Mouse (Mus musculus): ENCODE data around the gene Fxyd6. TPM values are rescaled to one million over a fixed set of nuclear protein-coding genes. Genes with fewer than 3 reads are reported as not detected.
A peak's percentile ranks its signal among the peaks of the same experiment; 100 is the strongest.

Fxyd6 gene
- polyA plus RNA-seq, 1 experiment, result 137 TPM

DNA sequence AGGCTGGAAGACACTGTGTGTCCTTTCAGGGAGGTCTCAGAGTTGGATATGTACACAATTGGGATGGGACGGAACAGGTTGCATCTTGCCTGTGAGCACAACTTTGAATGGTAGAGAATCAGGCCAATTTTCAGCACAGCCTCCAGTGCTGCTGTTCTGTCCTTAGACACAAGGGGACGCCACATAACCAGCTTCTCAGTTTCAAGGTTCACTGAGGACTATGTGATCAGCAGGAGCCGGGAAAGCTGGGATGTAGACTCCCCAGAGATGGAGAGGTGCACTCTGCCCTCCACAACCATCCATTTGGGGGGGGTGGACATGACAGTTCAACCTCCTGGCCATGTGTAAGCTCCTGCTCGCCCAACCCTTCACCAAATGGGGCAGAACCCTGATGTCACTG is 45.9 kb downstream of the Fxyd6 start:
- no peaks in the 10 kb centered on the region for H3K4me1 ChIP-seq (ENCODE audit: control insufficient read depth, insufficient read depth, low read length)
- TF ChIP-seq CTCF (IDR thresholded peaks at IDR 0.05; ENCODE audit: extremely low read depth, insufficient read depth, low read length) (peak; percentile 99), POLR2A (IDR thresholded peaks at IDR 0.05; ENCODE audit: extremely low read depth, insufficient read depth, low read length) (no peak)
- H3K4me3 ChIP-seq (ENCODE audit: insufficient read depth, low read length), result no peak overlapping the region
- no peak overlapping the region for H3K27ac ChIP-seq (ENCODE audit: insufficient read depth, low read length)

GRCm38 (mm10) chr9:45417245-45417644 is 47.3 kb downstream of the Fxyd6 start:
- H3K4me3 ChIP-seq (ENCODE audit: insufficient read depth, low read length), result no peak overlapping the region
- no peak overlapping the region for H3K27ac ChIP-seq (ENCODE audit: insufficient read depth, low read length)
- TF ChIP-seq CTCF (IDR thresholded peaks at IDR 0.05; ENCODE audit: extremely low read depth, insufficient read depth, low read length) (peak; percentile 69), POLR2A (IDR thresholded peaks at IDR 0.05; ENCODE audit: extremely low read depth, insufficient read depth, low read length) (no peak)
- no peaks in the 10 kb centered on the region for H3K4me1 ChIP-seq (ENCODE audit: control insufficient read depth, insufficient read depth, low read length)

- Histone ChIP-seq H3K4me1 (ENCODE audit: control insufficient read depth, insufficient read depth, low read length) (no peaks in the 10 kb centered on the region), H3K4me3 (ENCODE audit: insufficient read depth, low read length) (no peak overlapping the region), H3K27ac (ENCODE audit: insufficient read depth, low read length) (peak overlapping the region; percentile 25; the same call in 1 of the 2 replicates)
- TF ChIP-seq POLR2A (IDR thresholded peaks at IDR 0.05; ENCODE audit: extremely low read depth, insufficient read depth, low read length) (no peak), CTCF (IDR thresholded peaks at IDR 0.05; ENCODE audit: extremely low read depth, insufficient read depth, low read length) (no peak)
Measured at GRCm38 (mm10) chr9:45418252-45418651, 48.3 kb downstream of the Fxyd6 start.

GRCm38 (mm10) chr9:45421209-45421608 is 51.2 kb downstream of the Fxyd6 start:
- Histone ChIP-seq H3K27ac (ENCODE audit: insufficient read depth, low read length) (no peak overlapping the region), H3K4me1 (ENCODE audit: control insufficient read depth, insufficient read depth, low read length) (no peaks in the 10 kb centered on the region), H3K4me3 (ENCODE audit: insufficient read depth, low read length) (no peak overlapping the region)
- TF ChIP-seq POLR2A (IDR thresholded peaks at IDR 0.05; ENCODE audit: extremely low read depth, insufficient read depth, low read length) (no peak), CTCF (IDR thresholded peaks at IDR 0.05; ENCODE audit: extremely low read depth, insufficient read depth, low read length) (peak; percentile 24; the same call in 1 of the 2 replicates)

DNA sequence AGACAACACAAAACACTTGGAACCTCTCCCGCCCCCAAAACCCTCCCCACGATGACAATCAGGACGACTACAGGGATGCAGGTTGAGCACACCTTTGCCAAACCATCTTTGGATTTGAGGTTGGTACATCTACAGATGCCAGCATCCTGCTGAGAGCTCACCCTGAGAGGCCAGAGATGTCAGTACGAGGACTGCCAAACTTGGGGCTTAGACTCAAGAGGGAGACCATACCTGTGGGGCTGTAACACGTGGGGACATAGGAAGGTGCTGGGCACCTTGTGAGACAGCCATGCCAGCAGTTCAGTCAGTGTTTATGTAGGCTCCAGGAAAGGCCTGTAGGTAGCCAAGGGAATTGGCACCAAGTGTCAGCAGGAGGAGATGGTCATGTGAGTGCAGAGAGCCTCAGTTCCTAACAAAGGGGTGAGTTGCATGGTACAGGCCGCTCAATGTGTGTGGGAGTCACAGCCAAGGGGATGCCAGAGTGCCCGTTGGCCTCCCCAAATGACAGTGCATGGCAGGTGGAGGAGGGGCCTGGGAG is 52.8 kb downstream of the Fxyd6 start:
- no peak overlapping the region for H3K4me3 ChIP-seq (ENCODE audit: insufficient read depth, low read length)
- no peak overlapping the region for H3K27ac ChIP-seq (ENCODE audit: insufficient read depth, low read length)
- TF ChIP-seq POLR2A (IDR thresholded peaks at IDR 0.05; ENCODE audit: extremely low read depth, insufficient read depth, low read length), result no peak
- TF ChIP-seq CTCF (IDR thresholded peaks at IDR 0.05; ENCODE audit: extremely low read depth, insufficient read depth, low read length), result no peak
- H3K4me1 ChIP-seq (ENCODE audit: control insufficient read depth, insufficient read depth, low read length), result no peaks in the 10 kb centered on the region

- Histone ChIP-seq H3K4me3 (ENCODE audit: insufficient read depth, low read length) (no peak within 1 kb of the TSS), H3K27ac (ENCODE audit: insufficient read depth, low read length) (no peak within 1 kb of the TSS), H3K4me1 (ENCODE audit: control insufficient read depth, insufficient read depth, low read length) (no peaks in the 10 kb centered on the region)
- TF ChIP-seq POLR2A (IDR thresholded peaks at IDR 0.05; ENCODE audit: extremely low read depth, insufficient read depth, low read length) (no peak), CTCF (IDR thresholded peaks at IDR 0.05; ENCODE audit: extremely low read depth, insufficient read depth, low read length) (no peak)
Measured at GRCm38 (mm10) chr9:45426456-45426855, 56.5 kb downstream of the Fxyd6 start, which contains the start of gene Dscaml1. Gene Dscaml1 (plus strand): TSS chr9:45426628.

DNA sequence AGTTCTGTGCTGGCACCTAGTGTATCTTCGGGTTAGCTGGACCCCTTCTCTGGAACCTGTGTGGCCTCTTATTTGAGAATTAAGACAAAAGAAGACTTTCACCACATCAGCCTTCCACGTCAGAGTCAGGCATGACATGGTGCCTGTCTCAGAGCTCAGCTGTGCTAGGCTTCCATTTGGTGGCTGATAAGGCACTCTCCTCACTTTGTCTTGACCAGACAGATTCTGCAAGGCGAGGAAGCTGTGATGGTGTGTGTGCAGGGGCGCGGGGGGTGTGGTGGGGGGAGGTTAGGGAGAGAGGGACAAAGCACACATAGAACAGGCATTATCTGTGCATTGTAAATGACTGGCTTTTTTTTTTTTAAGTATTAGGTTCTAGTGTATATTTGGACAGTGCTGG is 59.4 kb downstream of the Fxyd6 start:
- Histone ChIP-seq H3K4me3 (ENCODE audit: insufficient read depth, low read length) (no peak overlapping the region), H3K27ac (ENCODE audit: insufficient read depth, low read length) (no peak overlapping the region), H3K4me1 (ENCODE audit: control insufficient read depth, insufficient read depth, low read length) (peaks cover 4% of the 10 kb centered on the region; the same call in 1 of the 2 replicates)
- TF ChIP-seq POLR2A (IDR thresholded peaks at IDR 0.05; ENCODE audit: extremely low read depth, insufficient read depth, low read length), result no peak
- TF ChIP-seq CTCF (IDR thresholded peaks at IDR 0.05; ENCODE audit: extremely low read depth, insufficient read depth, low read length), result no peak

- H3K4me3 ChIP-seq (ENCODE audit: insufficient read depth, low read length), result peak overlapping the region; percentile 95
- 0 out of 2 replicates have a peak overlapping the region, but pooled peaks have one; percentile 20 for H3K27ac ChIP-seq (ENCODE audit: insufficient read depth, low read length)
- TF ChIP-seq POLR2A (IDR thresholded peaks at IDR 0.05; ENCODE audit: extremely low read depth, insufficient read depth, low read length) (no peak), CTCF (IDR thresholded peaks at IDR 0.05; ENCODE audit: extremely low read depth, insufficient read depth, low read length) (no peak)
- H3K4me1 ChIP-seq (ENCODE audit: control insufficient read depth, insufficient read depth, low read length), result peaks cover 7% of the 10 kb centered on the region; the same call in 1 of the 2 replicates
Measured at GRCm38 (mm10) chr9:45429951-45430697, 60.1 kb downstream of the Fxyd6 start.

GRCm38 (mm10) chr9:45430698-45430959 is 60.6 kb downstream of the Fxyd6 start:
- H3K4me3 ChIP-seq (ENCODE audit: insufficient read depth, low read length), result peak overlapping the region; percentile 95
- TF ChIP-seq CTCF (IDR thresholded peaks at IDR 0.05; ENCODE audit: extremely low read depth, insufficient read depth, low read length) (no peak), POLR2A (IDR thresholded peaks at IDR 0.05; ENCODE audit: extremely low read depth, insufficient read depth, low read length) (no peak)
- H3K4me1 ChIP-seq (ENCODE audit: control insufficient read depth, insufficient read depth, low read length), result peaks cover 7% of the 10 kb centered on the region; the same call in 1 of the 2 replicates
- H3K27ac ChIP-seq (ENCODE audit: insufficient read depth, low read length), result 0 out of 2 replicates have a peak overlapping the region, but pooled peaks have one; percentile 20

DNA sequence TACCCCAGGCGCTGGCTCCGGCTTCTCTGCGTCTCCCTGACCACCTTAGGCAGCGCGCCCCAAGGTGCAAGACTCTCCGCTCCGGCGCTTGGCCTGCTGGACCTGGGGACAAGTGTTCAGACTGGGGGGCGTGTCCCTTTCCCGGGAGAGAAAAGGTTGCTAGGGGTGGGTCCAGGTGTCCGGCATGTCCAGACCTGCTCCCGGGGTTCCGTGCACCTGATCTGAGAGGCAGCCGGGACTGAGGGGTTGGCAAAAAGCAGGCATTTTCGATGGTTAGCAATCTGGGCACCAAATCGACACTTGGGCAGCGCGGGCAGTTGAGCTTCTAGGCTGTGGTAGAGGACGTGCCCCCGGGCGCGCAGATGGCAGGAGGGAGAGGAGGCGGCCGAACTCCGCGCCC is 61.2 kb downstream of the Fxyd6 start:
- TF ChIP-seq CTCF (IDR thresholded peaks at IDR 0.05; ENCODE audit: extremely low read depth, insufficient read depth, low read length), result no peak
- no peak for TF ChIP-seq POLR2A (IDR thresholded peaks at IDR 0.05; ENCODE audit: extremely low read depth, insufficient read depth, low read length)

More for the DNA sequence above, 61.2 kb downstream of the Fxyd6 start:
- Histone ChIP-seq H3K27ac (ENCODE audit: insufficient read depth, low read length) (peak overlapping the region; percentile 80), H3K4me3 (ENCODE audit: insufficient read depth, low read length) (peak overlapping the region; percentile 95), H3K4me1 (ENCODE audit: control insufficient read depth, insufficient read depth, low read length) (peaks cover 10% of the 10 kb centered on the region; the same call in 1 of the 2 replicates)

All from cortical plate, adult 2 months (tissue).